Mouse (Mus musculus) cortical plate, adult 2 months (tissue): ENCODE results near the gene Fbxo42. TPM values are rescaled to one million over a fixed set of nuclear protein-coding genes. Genes with fewer than 3 reads are reported as not detected.
A peak's percentile ranks its signal among the peaks of the same experiment; 100 is the strongest.

Experiments
- H3K27ac ChIP-seq: fragments of 200-500 bp; 2 replicates; pipeline ENCODE4 v1.5.1; 2012; ENCODE audit warnings: low read length, control low read depth, inconsistent platforms; ENCODE audit not compliant: insufficient read depth
- H3K4me1 ChIP-seq: fragments of 200-500 bp; 2 replicates; pipeline ENCODE4 v1.6.1; 2011; ENCODE audit warnings: low read length; ENCODE audit not compliant: control insufficient read depth, insufficient read depth
- H3K4me3 ChIP-seq: fragments of 200-500 bp; 2 replicates; pipeline ENCODE4 v1.5.1; 2011; ENCODE audit warnings: mild to moderate bottlenecking, low read length, control low read depth; ENCODE audit not compliant: insufficient read depth
- CTCF ChIP-seq: fragments of 200-500 bp; IDR thresholded peaks from 2 replicates; pipeline ENCODE4 v1.5.1; 2011; ENCODE audit warnings: mild to moderate bottlenecking, control low read depth, low read length; ENCODE audit not compliant: insufficient read depth; ENCODE audit errors: extremely low read depth
- POLR2A ChIP-seq: fragments of 200-500 bp; IDR thresholded peaks from 2 replicates; pipeline ENCODE4 v1.6.1; 2011; ENCODE audit warnings: mild to moderate bottlenecking, low read length, control low read depth; ENCODE audit not compliant: insufficient read depth; ENCODE audit errors: extremely low read depth
- polyA plus RNA-seq: library from polyadenylated mRNA; depleted of rRNA; stranded (reverse); fragments of >200 nt; gene quantifications from 2 replicates; pipeline ENCODE4 v1.2.3, GENCODE M21; 2012; rRNA removed

Gene Fbxo42
- polyA plus RNA-seq, 1 experiment: 22.6 TPM

DNA sequence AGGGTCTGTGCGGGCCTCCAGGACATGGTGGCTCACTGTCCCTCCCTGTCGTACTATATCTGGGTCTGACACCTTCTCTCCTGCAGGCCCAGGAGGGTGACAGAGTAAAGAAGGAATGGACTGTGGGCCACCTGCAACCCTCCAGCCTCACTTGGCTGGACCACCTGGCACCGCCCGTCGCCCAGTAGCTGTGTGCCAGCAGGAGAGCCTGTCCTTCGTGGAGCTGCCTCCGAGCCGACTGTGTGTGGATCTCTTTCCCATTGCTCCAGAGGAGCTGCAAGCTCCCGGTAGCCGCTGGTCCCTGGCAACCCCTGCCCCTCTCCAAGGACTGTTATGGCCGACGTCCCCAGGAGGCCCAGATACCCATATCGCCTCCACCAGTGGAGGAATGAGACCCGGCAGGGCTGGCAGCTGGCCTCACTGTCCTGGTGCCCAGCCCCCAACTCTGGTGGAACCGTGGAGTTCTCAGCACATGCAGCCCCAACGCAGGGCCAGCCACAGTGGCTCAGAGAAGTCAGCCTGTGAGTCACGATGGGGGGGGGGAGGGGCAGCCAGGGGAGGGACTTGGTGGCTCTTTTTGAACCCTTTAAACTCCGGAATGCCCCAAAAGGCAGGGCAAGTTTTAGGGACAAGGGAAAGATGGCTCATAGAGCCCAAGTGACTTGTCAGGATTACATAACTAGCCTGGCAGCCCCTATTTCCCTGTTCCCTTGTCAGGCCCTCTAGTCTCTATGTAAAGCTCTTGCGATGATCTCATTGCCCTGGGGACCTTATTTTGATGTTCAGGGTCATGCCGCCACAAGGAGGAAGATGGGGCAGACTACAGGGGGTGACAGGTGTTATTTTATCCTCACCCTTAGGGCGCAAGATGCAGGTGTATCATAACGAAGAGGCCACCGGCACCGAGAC is 98.6 kb downstream of the Fbxo42 start:
- TF ChIP-seq CTCF (no peak), POLR2A (no peak)
- H3K4me3 ChIP-seq: peak overlapping the region; percentile 0; the same call in 1 of the 2 replicates
- 0 out of 2 replicates have a peak overlapping the region, but pooled peaks have one; percentile 38 for H3K27ac ChIP-seq
- no peaks in the 10 kb centered on the region for H3K4me1 ChIP-seq

DNA sequence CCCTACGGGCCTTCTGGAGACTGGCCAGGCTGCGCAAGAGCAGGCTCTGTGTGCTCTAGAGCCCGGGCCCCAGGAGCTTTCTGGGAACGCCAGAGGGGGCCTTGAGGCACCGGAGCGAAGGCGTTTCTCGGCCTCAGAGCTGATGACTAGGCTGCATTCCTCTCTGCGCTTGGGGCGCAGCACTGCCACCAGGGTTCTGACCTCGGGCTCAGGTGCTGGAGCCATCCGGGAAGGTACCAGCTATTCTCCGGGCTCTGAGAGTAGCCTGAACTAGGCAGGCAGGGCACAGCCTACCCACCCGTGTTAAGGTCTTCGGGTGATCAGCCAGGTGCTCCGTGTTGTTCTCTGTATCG is 99.3 kb downstream of the Fbxo42 start:
- TF ChIP-seq CTCF (no peak), POLR2A (no peak)
- peak overlapping the region; percentile 0; the same call in 1 of the 2 replicates for H3K4me3 ChIP-seq
- H3K27ac ChIP-seq: no peak overlapping the region
- H3K4me1 ChIP-seq: no peaks in the 10 kb centered on the region

DNA sequence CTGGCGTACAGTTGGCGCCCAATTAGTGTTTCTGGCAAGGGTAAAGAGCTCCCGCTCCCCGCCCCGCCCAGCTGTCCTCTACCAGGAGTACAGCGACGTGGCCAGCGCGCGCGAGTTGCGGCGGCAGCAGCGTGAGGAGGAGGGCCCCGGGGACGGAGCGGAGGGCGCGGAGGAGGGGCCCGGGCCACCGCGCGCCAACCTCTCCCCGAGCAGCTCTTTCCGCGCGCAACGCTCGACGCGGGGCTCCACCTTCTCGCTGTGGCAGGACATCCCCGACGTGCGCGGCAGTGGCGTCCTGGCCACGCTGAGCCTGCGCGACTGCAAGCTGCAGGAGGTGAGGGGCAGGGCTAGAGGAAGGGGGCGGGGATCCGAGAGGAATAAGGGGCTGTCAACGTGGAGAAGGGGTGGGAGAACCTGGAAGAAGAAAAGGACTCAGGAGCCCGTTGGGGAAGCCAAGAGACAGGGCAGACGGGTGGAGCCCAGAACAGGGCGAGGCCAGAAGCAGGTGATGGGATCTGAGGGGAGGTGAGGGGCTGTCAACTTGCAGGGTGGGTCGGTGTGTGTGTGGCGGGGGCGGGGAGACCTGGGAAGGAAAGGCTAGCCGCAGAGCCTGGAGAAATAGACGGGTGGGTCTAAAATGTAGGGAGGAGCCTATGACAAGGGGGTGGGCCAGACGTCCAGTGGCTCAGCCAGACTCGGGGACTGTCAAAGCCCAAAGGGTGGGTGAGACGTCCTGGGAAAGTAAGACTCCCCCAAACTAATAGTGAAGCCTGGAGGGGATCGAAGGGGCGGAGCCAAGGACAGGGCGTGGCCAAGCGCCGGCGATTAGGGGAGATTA is 100.3 kb downstream of the Fbxo42 start:
- Histone ChIP-seq H3K4me3 (no peak overlapping the region; the same call in 1 of the 2 replicates), H3K4me1 (no peaks in the 10 kb centered on the region), H3K27ac (no peak overlapping the region)
- TF ChIP-seq CTCF (no peak), POLR2A (no peak)

DNA sequence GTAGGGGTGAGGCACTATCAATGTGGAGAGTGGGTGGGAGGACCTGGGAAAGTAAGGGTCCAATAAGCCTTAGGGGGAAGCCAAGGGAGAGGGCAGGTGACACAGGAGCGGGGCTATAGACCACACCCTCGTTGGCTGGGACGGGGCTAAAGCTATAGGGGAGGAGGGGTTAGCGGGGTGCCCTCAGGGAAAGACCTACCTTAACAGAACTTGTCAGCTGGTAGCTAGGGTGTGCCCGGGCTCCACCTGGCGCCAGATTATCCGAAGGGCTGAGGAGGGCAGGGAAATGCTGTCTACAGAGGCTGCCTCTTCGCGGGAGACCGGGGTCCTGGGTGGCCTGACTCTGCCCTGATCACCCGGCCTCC is 100.9 kb downstream of the Fbxo42 start:
- no peaks in the 10 kb centered on the region for H3K4me1 ChIP-seq
- TF ChIP-seq CTCF: no peak
- no peak for TF ChIP-seq POLR2A
- H3K4me3 ChIP-seq: no peak overlapping the region
- no peak overlapping the region for H3K27ac ChIP-seq

DNA sequence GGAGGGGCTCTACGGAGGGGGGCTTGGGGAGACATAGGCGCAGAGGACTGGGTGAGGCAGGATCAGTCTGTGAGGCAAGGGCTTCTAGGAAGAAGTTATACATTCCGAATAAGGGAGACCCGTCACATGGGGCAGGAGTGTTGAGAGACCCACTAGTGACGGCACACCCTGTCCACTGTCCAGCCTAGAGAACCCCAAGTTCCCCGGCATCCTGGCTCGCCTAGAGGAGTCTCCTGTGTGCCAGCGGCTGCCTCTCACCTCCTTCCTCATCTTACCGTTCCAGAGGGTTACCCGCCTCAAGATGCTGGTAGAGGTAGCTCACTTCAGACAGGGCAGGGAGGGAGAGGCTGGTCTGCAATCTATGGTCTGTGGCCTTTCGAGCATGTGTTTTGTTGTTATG is 101.7 kb downstream of the Fbxo42 start:
- TF ChIP-seq CTCF: no peak
- TF ChIP-seq POLR2A: no peak
- no peaks in the 10 kb centered on the region for H3K4me1 ChIP-seq

DNA sequence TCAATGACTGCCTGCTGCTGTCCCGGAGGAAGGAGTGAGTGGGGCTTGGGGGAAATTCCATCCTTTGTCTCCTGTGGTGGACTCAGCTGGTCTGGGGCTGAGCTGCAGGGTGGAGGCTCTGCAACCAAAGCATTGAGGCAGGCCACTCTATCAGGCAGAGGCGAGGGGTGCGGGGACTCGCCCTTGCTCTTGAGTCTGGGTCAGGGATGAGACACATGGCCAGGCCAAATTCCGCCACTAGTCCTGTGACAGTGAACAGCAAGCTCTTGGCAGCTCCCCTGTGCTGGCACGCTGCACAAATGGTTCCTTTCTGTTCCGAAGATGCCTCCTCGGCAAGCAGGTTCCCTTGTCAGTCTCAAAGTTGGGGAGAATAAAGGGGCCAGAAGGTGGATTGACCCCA is 103.4 kb downstream of the Fbxo42 start:
- no peaks in the 10 kb centered on the region for H3K4me1 ChIP-seq

More for the DNA sequence above, 101.7 kb downstream of the Fbxo42 start:
- no peak overlapping the region for H3K4me3 ChIP-seq
- no peak overlapping the region for H3K27ac ChIP-seq

DNA sequence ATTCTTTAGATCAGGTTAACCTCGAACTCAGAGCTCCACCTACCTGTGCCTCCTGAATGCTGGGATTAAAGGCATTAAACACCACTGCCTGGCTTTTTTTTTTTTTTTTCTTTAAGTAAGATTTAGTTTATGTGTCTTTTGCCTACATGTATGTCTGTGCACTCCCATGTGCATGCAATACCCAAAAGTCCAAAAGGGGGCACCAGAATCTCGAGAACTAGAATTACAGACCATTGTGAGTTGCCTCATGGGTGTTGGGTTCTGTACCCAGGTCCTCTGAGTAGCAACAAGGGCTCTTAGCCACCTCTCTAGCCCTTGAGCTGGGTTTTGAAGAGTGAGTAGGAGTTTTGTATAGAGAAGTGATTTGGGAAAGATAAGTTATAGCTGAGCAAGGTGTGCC is 104.9 kb downstream of the Fbxo42 start:
- Histone ChIP-seq H3K4me3 (no peak overlapping the region), H3K4me1 (no peaks in the 10 kb centered on the region), H3K27ac (no peak overlapping the region)
- TF ChIP-seq POLR2A (no peak), CTCF (no peak)

More for the DNA sequence above, 103.4 kb downstream of the Fbxo42 start:
- H3K4me3 ChIP-seq: no peak overlapping the region
- TF ChIP-seq CTCF: no peak
- TF ChIP-seq POLR2A: no peak
- no peak overlapping the region for H3K27ac ChIP-seq

Other genes with a start within 250 kb of the Fbxo42 start
- gene Padi2, start 241.6 kb upstream of the Fbxo42 start, polyA plus RNA-seq: 19.4 and 19.7 TPM in 2 replicates
- 276 and 282 TPM in 2 replicates for gene Sdhb, start 186.7 kb upstream of the Fbxo42 start, polyA plus RNA-seq
- 180 and 187 TPM in 2 replicates for gene Atp13a2, start 161.0 kb upstream of the Fbxo42 start, polyA plus RNA-seq
- 9.6 and 10.9 TPM in 2 replicates for gene Mfap2, start 137.5 kb upstream of the Fbxo42 start, polyA plus RNA-seq
- 85.8 and 95.2 TPM in 2 replicates for gene Crocc, start 87.4 kb upstream of the Fbxo42 start, polyA plus RNA-seq
- 58.6 and 62.3 TPM in 2 replicates for gene Necap2, start 69.6 kb upstream of the Fbxo42 start, polyA plus RNA-seq
- gene Spata21, start 59.6 kb upstream of the Fbxo42 start, polyA plus RNA-seq: 0.53 and 0.71 TPM in 2 replicates
- gene Szrd1, start 8.1 kb upstream of the Fbxo42 start, polyA plus RNA-seq: 18.0 and 19.4 TPM in 2 replicates
- gene Rsg1, start 66.0 kb downstream of the Fbxo42 start, polyA plus RNA-seq: 3.0 and 3.3 TPM in 2 replicates
- gene Arhgef19, start 91.6 kb downstream of the Fbxo42 start, polyA plus RNA-seq: 11.8 and 13.2 TPM in 2 replicates
- gene Epha2, start 153.3 kb downstream of the Fbxo42 start, polyA plus RNA-seq: 1.2 and 1.3 TPM in 2 replicates
- 3.2 and 3.3 TPM in 2 replicates for gene Fam131c, start 220.3 kb downstream of the Fbxo42 start, polyA plus RNA-seq